Mouse (Mus musculus) right cerebral cortex, postnatal 10 days (tissue): ENCODE results near the gene Agap1.

Experiments used
- DNase-seq, 2 experiments: peaks; one replicate each; pipeline ENCODE4 v3.0.0; 2021; ENCODE audit warnings: low spot score in 2 of 2

The Agap1 gene

DNA sequence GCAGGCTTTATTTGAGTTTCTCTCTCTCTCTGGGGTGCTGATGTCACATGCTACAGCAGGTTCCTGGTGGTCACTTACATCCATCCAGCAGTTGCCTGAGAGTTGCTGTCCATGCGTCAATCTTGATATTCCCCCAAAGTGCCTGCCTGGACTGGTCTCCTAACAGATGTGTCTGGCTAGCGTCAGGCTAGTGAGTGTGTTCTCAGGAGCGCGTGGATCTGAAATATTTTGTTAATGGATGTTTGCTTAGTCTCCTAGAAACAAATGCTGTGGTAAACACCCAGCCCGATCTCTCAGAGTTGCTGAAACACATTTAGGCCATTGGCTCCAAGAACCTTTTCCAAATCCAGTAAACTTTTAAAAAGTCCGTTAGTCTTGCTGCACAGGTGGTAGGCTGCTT is 161.9 kb downstream of the Agap1 start:
- no peak for DNase-seq

DNA sequence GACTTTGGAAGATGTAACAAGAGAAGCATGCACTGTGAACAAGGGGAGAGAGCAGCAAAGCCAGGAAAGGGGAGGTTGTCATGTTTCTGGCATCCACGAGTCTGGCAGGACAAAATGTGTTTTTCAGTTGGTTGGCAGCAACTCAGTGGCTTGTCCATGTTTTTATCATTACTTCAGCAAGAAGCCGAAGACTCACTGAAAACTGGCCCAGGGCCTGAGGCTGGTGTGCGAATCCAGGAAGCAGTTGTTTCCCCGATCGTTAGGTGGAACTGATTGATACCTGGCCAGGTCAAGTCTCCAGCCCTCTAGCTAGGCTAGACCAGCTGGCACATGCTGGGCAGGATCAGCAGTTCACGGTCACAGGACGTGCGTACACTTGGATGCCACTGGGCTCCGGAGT is 162.7 kb downstream of the Agap1 start:
- no peak for DNase-seq

DNA sequence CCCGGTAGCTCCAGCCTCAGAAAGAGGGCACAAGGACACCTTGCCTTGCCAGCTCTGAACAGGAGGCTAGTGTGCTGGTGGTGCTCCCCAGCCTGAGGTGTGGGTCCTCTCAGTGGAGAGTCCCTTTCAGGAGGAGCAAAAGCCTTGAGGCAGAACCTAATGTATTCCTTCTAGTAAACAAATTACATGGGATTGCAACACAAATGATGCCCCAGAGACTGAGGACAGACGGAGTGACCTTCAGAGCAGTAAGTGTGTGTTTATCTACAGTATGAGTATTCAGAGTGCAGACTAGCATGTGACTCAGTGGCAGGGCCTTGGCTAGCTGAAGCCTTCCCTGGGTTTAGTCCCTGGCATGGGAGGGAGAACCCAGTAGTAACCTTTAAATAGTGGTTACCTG is 165.4 kb downstream of the Agap1 start:
- no peak for DNase-seq

DNA sequence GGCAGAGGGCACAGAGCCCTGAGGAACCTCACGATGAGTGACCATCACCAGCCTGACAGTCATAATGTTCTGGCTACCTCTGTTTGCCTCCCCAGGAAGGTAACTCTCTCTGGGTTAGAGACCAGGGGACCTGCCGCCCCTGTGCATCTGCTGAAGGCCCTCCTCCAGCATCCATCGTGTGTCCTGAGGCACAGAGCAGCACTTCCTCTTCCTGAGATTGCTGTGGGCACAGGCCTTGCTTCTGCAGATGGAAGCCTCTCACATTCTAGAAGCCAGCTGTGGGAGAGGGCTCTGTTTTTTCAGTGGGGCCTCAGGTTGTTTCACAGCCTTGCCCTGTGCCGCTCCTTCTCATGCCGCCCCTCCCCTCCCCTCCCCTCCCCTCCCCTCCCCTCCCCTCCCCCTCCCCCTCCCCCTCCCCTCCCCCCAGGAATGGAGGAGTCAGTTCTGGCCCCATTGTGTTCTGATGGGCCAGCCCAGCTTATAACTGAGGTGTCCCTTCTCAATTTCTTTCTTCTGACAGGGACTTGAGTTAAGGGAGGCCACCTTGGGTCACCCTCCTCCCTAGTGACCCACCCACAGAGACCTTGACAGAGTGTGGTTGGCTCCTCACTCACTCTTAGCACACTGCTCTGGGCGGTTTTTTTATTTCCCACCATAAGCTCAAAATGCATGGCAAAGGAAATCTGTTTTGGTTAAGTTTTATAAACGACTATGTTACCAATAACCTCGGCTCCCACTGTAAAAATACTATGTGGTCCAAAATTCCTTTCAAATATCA is 166.6 kb downstream of the Agap1 start:
- DNase-seq = no peak

DNA sequence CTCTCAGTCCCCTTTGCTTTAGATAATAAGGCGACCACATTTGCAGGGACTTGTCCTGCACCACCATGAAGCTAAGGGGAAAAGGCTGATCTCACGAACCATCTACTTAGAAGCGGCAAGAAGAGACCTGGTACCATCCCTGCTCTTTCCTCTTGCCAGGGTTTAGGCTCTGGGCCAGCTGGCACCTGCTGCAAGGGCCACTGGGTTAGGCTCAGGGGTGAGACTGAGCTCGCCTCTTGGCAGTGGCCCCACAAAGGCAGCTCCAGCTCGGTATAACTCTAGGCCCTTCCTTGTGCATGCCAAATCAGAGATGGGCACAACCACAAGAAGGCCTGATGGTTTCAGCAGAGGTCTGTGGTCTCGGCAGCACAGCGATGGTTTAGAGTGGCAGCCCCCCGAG is 167.3 kb downstream of the Agap1 start:
- DNase-seq = peak in 1 of 2 experiments; percentile 61

DNA sequence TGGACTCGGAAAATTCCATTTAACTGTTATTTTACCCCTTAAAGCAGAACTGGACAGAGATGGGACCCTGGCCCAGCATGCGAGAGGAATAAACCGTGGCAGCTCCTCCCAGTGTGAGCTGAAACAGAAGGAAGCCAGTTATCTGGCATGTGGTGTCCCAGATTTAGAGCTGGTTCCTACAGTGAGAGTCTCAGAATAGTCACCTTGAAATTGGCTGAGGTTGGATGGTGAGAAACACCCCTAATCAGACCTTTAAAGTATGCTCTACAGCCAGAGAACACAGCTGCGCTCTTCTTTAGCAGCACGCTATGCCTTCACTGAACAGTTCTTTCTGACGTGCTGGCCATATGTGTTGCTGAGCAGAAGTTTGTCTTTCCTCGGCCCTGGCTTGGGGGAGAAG is 168.2 kb downstream of the Agap1 start:
- DNase-seq = peak in 1 of 2 experiments; percentile 75

DNA sequence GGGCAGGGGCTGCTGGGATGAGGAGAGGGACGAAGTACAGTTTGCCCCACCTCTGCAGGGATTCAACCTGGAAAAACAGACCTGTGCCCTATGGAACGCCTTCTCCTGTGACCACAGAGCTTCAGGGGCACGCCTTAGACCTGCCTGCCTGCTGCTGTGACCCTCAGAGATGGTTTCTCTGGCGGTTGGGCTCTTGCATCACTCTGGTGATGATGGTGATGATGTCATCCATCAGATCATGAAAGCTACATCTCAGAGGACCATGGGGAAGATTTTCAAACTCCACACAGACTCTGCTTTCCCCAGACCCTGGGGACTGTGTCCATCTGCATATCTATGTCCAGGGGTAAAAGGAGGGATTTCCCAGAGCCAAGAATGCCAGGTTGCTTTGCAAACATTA is 170.7 kb downstream of the Agap1 start:
- no peak for DNase-seq

DNA sequence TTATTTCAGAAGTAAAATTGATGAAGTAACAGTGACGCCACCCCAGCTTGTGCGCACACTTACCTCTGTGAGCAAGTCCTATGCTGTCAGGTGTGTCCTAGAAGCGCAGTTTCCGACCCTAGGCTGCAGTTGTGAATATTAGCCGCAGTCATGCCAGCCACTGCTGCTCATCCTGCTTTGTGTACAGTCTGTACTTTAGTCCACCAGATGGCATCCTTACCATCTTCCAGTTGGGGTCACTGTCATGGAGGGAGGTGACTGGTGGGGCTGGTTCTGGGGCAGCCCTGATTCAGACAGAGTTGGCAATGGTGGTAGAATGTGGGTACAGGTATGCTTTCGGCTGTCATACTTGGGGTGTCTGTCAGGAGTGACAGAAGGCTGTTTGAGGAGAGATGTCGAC is 171.4 kb downstream of the Agap1 start:
- DNase-seq = no peak

DNA sequence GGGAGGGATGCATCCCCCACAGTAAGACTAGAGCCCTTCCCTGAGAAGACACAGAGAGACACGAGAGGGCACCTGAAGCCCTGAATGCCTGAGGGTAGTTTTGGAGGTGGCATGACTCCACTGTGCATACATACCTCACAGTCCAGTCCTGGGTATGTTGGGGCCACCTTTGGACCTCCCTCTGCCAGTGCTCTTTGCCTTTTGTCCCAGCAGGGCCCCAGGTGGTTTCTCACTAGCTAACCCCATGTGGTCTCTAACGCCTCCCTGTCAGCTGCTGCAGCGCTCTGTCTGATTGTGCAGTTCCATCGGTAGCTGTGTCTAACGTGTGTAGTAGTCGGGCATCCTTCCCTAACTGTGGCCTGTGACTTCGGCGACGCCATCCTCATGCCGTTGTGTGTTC is 172.3 kb downstream of the Agap1 start:
- DNase-seq = no peak

DNA sequence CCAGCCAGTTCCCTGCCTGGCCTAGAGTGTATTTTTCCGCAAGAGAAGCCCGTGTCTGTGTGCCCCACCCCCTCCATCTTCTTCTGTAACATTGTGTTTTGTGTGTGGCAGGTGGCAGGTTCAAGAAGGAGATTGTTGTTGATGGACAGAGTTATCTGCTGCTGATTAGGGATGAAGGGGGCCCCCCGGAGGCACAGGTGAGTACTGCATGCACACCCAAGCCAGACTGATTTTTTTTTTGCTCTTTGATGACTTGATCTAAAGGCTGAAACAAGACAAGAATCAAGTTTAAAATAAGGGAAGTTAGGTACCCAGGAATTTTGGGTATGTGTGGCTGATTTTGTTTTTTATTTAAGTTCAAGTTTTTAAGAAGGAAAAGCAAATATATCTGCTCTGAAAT is 173.0 kb downstream of the Agap1 start:
- DNase-seq = no peak

DNA sequence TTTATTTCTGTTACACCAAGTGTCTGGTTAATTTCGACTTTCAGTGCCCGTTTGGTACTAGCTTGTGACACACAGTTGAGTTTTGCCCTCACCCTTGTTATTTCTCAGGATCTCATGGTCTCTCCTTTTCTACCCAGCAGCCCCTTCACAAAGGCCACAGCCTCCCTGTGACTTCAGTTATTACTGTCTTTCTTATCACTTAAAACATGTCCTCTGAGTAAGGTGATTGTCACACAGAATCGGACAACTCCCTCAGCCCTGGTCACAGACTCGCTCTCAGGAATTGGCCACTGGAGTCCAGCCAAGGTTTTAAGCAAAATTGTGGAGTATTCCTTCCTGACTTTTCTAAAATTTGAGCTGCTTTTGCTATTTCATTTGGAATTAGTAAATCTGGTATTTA is 176.2 kb downstream of the Agap1 start:
- no peak for DNase-seq

DNA sequence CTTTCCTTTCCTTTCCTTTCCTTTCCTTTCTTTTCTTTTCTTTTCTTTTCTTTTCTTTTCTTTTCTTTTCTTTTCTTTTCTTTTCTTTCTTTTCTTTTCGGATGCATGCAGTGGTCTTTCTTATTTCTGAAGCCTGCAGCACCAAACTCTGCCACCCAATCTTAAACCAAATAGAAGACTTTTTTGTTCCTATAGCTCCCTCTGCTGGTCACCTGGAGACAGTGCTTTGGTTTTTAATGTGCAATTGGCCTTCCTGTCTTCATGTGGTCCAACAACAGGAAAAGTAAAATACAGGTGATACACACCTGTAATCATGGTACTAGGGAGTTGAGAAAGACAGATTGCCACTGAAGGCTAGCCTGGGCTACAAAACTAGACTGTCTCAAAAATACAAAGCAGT is 177.1 kb downstream of the Agap1 start:
- no peak for DNase-seq

DNA sequence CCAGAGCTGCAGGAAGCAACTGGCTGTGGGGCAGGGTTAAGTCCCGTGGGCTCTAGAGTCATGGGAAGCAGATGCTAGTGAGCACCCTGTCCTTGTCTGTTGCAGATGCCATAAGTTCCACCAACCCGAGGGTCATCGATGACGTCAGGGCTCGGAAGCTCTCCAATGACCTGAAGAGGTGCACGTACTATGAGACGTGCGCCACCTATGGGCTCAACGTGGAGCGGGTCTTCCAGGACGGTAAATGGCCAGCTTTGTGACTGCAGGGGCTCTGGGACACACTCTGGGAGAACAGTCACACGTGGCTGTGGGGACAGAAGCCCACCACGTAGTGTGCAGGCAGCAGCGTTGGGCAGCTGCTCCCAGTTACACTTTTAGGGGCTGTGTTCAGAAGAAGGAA is 179.4 kb downstream of the Agap1 start:
- DNase-seq = no peak

DNA sequence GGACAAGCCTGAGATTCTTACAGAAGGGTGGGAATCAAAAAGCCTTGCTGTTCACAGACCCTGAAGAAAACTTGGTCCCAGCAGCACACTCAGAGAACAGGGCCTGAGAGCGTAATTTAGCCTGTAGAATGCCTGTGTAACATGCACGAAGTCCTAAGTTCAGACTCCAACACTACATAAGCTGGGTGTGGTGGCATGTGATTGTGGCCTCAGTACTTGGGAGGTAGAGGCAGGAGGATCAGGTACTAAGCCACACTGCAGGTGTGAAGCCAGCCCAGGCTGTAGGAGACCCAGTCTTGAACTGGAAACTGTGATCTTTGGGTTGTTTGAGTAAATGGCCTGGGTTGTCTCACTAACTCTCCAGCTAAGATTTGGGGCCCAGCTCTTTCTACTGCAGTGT is 180.5 kb downstream of the Agap1 start:
- no peak for DNase-seq

DNA sequence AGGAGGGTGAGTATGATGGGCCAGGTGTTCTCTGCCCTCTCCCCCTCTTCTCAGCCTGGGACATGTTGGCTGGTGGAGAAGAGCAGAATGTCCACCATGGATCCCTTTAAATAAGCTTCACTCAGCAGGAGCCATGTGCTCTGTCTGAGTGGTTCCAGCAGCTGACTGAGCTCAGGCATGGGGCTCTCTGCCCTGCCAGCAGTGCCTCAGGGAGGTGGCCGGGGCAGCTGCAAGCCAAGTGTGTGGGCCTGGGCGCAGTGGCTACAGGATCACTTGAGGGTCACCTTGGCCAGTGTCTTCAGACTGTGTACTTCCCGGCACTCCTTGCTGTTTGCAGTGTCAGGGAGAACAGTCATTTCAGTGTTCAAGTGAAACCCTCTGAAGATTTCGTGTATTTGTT is 183.1 kb downstream of the Agap1 start:
- DNase-seq = no peak

DNA sequence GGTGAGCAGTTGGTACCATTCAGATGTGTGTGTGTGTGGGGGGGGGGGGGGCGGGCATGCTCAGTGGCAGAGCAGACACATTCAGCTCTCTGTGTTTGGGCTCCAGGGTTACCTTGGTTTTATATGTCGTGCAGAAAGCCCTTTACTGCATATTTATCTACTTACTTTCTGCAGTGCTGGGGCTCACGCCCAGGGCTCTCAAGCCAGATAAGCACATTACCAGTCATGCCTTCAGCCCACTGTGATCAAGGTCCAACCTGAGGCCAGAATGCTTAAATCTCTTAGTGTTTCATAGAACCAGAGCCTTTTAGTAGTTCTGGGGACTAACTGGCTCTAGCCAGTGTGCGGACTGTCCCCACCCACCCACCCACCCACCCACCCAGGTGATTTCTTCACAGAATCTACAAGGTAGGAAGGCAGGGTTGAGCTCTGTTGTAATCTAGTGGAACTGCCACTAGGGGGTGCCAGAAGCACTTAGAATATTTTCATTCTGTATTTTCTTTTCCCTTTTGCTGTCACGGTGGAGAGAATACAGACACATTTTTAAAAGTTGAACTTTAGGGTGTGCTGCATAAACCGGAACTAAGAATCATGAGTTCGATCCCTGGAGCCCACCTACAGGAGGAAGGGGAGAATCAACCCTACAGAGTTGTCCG is 189.0 kb downstream of the Agap1 start:
- DNase-seq = peak in 1 of 2 experiments; percentile 73

DNA sequence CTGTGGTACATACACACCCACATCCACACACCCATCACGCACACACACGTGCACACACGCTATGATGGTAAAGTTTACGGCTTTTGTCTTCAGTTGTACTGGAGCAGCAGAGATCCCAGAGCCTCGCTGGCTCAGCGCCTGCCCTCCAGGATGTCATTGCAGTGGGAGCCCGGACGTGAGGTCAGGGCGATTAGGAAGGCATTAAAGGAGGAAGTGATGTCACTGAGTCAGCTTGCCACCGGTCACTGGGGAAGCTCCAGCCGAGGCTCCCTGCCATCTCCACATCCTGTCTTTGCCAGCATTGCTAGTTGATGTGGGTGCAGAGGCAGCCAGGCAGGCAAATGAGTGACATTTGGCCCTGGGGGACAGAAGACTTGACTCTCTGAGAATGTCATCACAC is 189.5 kb downstream of the Agap1 start:
- DNase-seq = peak in 1 of 2 experiments; percentile 46

DNA sequence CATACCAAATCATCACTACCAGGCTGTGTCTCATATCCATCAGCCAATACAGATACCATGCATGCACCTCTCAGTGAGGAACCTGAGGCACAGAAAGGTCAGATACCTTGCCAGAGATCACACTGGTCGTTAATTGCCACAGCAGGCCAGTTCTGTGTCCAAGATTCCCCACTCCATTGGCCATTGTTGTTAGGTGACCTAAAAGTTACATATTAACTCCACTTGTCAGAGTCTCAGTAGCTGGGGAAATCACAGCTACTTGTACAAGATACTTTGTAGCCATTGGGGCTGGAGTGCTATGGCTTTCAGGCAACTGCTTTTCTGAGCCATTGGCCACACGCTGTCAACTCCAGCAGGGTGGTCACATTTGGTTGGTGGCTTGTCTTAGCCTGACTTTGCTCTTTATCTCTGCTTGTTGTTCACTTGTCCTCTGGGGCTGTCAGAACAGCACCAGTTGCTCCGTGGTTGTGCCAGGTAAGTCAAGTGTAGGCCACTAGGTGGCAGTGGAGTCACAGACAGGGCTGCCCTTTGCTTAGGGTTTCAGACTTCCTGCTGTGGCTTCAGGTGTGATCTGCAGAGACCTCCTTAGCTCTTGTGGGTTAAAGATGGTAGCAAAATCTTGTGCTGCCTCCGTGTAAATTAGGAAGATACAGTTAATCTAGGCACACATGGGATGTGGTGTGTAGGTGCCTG is 191.9 kb downstream of the Agap1 start:
- DNase-seq = peak; percentile 61 to 71

DNA sequence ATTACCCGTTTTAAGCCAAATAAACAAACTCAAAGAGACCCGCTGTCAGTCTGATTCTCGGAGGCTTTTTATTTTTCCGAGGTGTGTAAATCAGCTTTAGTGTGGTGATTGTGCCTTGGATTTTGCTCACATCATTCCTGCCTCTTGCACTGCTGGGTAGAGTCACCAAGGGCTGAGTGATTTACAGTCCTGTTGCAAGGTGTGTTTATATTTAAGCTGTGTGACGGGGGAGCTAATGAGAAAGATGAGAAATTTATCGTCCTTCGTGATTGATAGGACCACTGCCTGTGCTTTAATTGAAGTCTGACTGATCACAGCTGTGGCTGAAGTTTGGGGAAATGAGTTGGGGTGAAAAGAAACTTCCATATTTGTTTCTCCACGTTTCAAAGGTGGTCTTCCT is 192.9 kb downstream of the Agap1 start:
- no peak for DNase-seq

DNA sequence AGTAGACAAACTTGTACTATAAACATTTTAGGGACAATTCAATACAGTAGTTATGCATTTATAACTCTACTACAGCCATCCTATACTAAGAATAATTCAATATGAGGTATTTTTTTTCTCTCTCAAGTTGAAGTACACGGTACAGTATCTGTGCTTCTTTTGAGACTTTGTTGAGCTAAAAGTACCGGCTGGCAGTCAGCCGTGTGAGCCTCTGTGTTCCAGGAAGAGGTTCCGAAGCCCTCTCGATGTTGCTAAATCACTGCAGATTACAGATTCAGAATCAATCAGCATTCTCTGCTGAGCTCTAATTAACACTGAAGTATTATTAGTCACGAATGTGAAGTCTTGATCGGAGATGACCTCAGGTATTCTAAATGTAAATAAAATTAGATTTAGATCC is 196.0 kb downstream of the Agap1 start:
- peak in 1 of 2 experiments; percentile 53 for DNase-seq

DNA sequence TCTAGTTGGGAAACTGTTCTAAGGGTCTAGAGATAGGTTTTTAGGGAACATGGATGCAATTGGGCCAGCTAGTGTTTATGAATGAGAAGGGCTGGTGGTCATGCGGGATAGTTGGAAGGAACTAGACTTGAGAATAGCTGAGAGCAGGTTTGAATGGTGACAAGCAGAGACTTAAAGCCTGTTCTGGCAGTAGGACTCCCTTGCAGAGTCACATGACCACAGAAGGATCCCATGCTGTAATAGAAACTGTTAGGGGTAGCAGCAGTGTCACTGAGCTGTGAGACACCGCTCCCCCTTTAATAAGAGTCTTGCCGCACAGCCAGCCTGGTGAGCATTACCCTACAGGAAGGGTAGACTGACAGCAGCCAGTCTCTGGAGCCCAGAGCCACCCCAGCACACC is 201.6 kb downstream of the Agap1 start:
- no peak for DNase-seq

DNA sequence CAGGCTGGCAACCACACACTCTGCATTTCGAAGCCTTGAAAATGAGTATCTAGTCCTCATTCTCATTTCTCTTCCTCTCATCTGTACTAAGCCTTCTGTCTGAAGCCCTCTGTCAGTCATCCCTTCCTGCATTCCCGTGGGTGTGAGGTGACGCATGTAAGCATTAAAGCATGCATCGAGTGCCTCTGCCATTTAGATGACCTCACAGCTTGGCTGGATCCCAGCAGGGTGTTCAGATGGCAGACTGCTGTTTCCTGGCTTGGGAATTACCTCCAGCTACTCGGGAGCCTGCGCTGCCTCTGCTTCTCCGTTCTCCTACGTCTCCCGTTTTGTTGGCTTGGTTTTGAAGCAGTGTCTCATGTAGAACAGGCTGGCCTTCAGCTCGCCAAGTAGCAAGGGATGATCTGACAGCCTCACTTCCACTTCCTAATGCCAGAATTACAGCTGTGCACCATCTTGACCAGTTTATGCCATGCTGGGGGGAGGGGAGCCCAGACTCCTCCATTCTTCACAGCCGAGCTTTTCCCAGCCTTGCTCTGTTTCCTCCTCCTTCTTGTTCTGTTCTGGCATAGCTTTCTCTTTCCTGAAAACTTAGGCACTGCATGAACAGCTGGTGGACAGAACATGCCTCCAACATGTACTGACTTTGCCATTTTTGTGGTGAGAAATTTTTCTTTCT is 202.2 kb downstream of the Agap1 start:
- peak; percentile 57 for DNase-seq
